Mouse (Mus musculus) G1E (cell line): ENCODE results near the gene Ankrd49. TPM values are rescaled to one million over a fixed set of nuclear protein-coding genes. Genes with fewer than 3 reads are reported as not detected.
A peak's percentile ranks its signal among the peaks of the same experiment; 100 is the strongest.

Experiments used
- ATAC-seq: 2 replicates; pipeline ENCODE4 v1.8.0; 2016; ENCODE audit warnings: mild to moderate bottlenecking; ENCODE audit not compliant: insufficient number of reproducible peaks, poor library complexity, low FRiP score, severe bottlenecking; ENCODE audit errors: extremely low read depth
- DNase-seq: peaks from one replicate; pipeline ENCODE4 v3.0.0; 2012; ENCODE audit warnings: low spot score
- H3K27me3 ChIP-seq: 2 replicates; pipeline ENCODE4 v1.6.1; 2012; ENCODE audit warnings: mild to moderate bottlenecking, low read length, inconsistent platforms; ENCODE audit not compliant: insufficient read depth
- H3K36me3 ChIP-seq: replicated peaks from 2 replicates; pipeline ENCODE3; 2012; ENCODE audit warnings: mild to moderate bottlenecking, inconsistent platforms
- H3K4me1 ChIP-seq: 2 replicates; pipeline ENCODE4 v1.6.1; 2012; ENCODE audit warnings: low read depth, low read length, inconsistent platforms, mixed read lengths; ENCODE audit not compliant: insufficient read depth
- H3K4me3 ChIP-seq: 2 replicates; pipeline ENCODE4 v1.5.1; 2012; ENCODE audit warnings: low read depth, mild to moderate bottlenecking, inconsistent platforms, low read length, moderate library complexity, mixed read lengths
- H3K9me3 ChIP-seq: replicated peaks from 2 replicates; pipeline ENCODE4 v1.6.1; 2012; ENCODE audit warnings: inconsistent platforms
- CTCF ChIP-seq: IDR thresholded peaks from 2 replicates; pipeline ENCODE4 v1.5.1; 2012; ENCODE audit warnings: low read depth, low read length, inconsistent platforms, mixed read lengths
- GATA1 ChIP-seq: IDR thresholded peaks from 2 replicates; pipeline ENCODE4 v1.6.1; 2012; ENCODE audit warnings: borderline replicate concordance, low read length, inconsistent platforms, mixed read lengths
- GATA2 ChIP-seq: IDR thresholded peaks from 2 replicates; pipeline ENCODE4 v1.6.1; 2012; ENCODE audit warnings: low read depth, low read length, inconsistent platforms, borderline replicate concordance
- POLR2AphosphoS5 ChIP-seq: IDR thresholded peaks from 2 replicates; pipeline ENCODE4 v1.6.1; 2012; ENCODE audit warnings: low read depth, low read length, inconsistent platforms; ENCODE audit not compliant: insufficient replicate concordance
- TAL1 ChIP-seq: conservative IDR thresholded peaks from 2 replicates; pipeline ENCODE4 v1.6.1; 2012; ENCODE audit warnings: low read depth, low read length, inconsistent platforms, mixed read lengths
- polyA plus RNA-seq: library from polyadenylated mRNA; stranded (reverse); fragments of >175 nt; gene quantifications from 2 replicates; pipeline ENCODE4 v1.2.3, GENCODE M21; 2012
- total RNA-seq, 2 experiments: library from RNA; stranded (forward) in 1 of 2; stranded (reverse) in 1 of 2; fragments of 200-1000 nt in 1 of 2; fragments of >200 nt in 1 of 2; fragmentation: Nextera tagmentation in 1 of 2; gene quantifications; 2 replicates each; pipeline ENCODE4 v1.2.3; 2014 to 2017

Gene Ankrd49
- total RNA-seq (2014; fragmentation: Nextera tagmentation) (100 and 112 TPM in 2 replicates), total RNA-seq (2017) (63.3 and 75.5 TPM in 2 replicates), polyA plus RNA-seq (43.1 and 47.6 TPM in 2 replicates)

- ATAC-seq (peak; percentile 96), DNase-seq (peak; percentile 94)
- no peaks in the 10 kb centered on the region for H3K27me3 ChIP-seq
- H3K4me3 ChIP-seq = peak within 1 kb of the TSS; percentile 88
- H3K9me3 ChIP-seq = no peaks in the 10 kb centered on the region
- H3K36me3 ChIP-seq = peaks cover 59% of the 10 kb centered on the region
- H3K4me1 ChIP-seq = peaks cover 42% of the 10 kb centered on the region
- TF ChIP-seq GATA2 = no peak
- no peak for TF ChIP-seq TAL1
- TF ChIP-seq GATA1 = no peak
- no peak for TF ChIP-seq CTCF
- TF ChIP-seq POLR2AphosphoS5 = no peak
Measured at GRCm38 (mm10) chr9:14784039-14785002, at the start of gene Ankrd49, which contains the start of gene Mre11a. TSS of gene Ankrd49 (minus strand) at chr9:14784856. TSS of gene Mre11a (plus strand) at chr9:14784654.

GRCm38 (mm10) chr9:14832046-14832445 lies 47.4 kb upstream of the Ankrd49 start:
- H3K27me3 ChIP-seq = no peaks in the 10 kb centered on the region
- ATAC-seq (no peak), DNase-seq (no peak)

GRCm38 (mm10) chr9:14827875-14828274 lies 43.2 kb upstream of the Ankrd49 start:
- Histone ChIP-seq H3K36me3 (peaks cover 90% of the 10 kb centered on the region), H3K4me1 (no peaks in the 10 kb centered on the region), H3K9me3 (no peaks in the 10 kb centered on the region), H3K4me3 (no peak overlapping the region), H3K27me3 (no peaks in the 10 kb centered on the region)
- DNase-seq (no peak), ATAC-seq (no peak)
- no peak for TF ChIP-seq TAL1
- no peak for TF ChIP-seq GATA1

More at GRCm38 (mm10) chr9:14832046-14832445, 47.4 kb upstream of the Ankrd49 start:
- Histone ChIP-seq H3K4me3 (no peak overlapping the region), H3K36me3 (peaks cover 91% of the 10 kb centered on the region), H3K4me1 (no peaks in the 10 kb centered on the region), H3K9me3 (no peaks in the 10 kb centered on the region)
- TF ChIP-seq POLR2AphosphoS5 = no peak
- TF ChIP-seq GATA2 = no peak
- no peak for TF ChIP-seq CTCF
- no peak for TF ChIP-seq TAL1
- TF ChIP-seq GATA1 = no peak

- no peak for TF ChIP-seq GATA2
- no peak for TF ChIP-seq TAL1
- TF ChIP-seq POLR2AphosphoS5 = no peak
- no peak for TF ChIP-seq CTCF
- no peak for TF ChIP-seq GATA1
- no peaks in the 10 kb centered on the region for H3K4me1 ChIP-seq
- DNase-seq (no peak), ATAC-seq (no peak)
- H3K9me3 ChIP-seq = no peaks in the 10 kb centered on the region
- H3K27me3 ChIP-seq = no peaks in the 10 kb centered on the region
- peaks cover 90% of the 10 kb centered on the region for H3K36me3 ChIP-seq
- no peak overlapping the region for H3K4me3 ChIP-seq
Measured at GRCm38 (mm10) chr9:14824840-14825239, 40.2 kb upstream of the Ankrd49 start.

GRCm38 (mm10) chr9:14821396-14821795 lies 36.7 kb upstream of the Ankrd49 start:
- Histone ChIP-seq H3K27me3 (no peaks in the 10 kb centered on the region), H3K4me1 (no peaks in the 10 kb centered on the region), H3K36me3 (peaks cover 94% of the 10 kb centered on the region), H3K9me3 (no peaks in the 10 kb centered on the region), H3K4me3 (no peak overlapping the region)
- TF ChIP-seq GATA1 = no peak
- no peak for TF ChIP-seq TAL1
- TF ChIP-seq POLR2AphosphoS5 = no peak
- ATAC-seq (no peak), DNase-seq (no peak)

- Histone ChIP-seq H3K4me1 (no peaks in the 10 kb centered on the region), H3K9me3 (no peaks in the 10 kb centered on the region), H3K36me3 (peaks cover 97% of the 10 kb centered on the region), H3K27me3 (no peaks in the 10 kb centered on the region), H3K4me3 (no peak overlapping the region)
- no peak for TF ChIP-seq POLR2AphosphoS5
- TF ChIP-seq GATA1 = no peak
- TF ChIP-seq GATA2 = no peak
- ATAC-seq (no peak), DNase-seq (no peak)
Measured at GRCm38 (mm10) chr9:14810111-14810510, 25.5 kb upstream of the Ankrd49 start.
